Mouse (Mus musculus): ENCODE results near the gene Coq8b. TPM values are rescaled to one million over a fixed set of nuclear protein-coding genes. Genes with fewer than 3 reads are reported as not detected.

Gene Coq8b
- polyA plus RNA-seq, 2 experiments from 2014 or later: 8.7 to 10.8 TPM

DNA sequence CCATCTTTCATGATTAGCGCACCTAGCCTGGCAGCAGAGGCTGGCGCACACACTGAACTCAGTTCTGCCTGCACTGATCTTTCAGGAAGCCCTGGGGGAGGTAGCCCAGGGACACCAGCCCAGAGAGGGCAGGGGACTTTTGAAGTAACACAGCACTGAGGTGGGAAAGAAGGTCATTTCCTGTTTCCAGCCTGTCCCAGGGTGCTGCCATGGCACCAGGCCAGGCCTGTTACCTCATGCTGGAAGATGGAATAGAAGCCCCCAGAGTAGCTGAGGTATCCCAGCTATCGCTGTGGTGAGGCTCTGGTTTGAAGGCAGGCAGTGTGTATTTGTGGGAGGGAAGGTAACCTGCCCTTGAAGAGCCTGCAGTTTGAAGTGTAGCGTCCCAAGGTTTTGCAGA, 42.1 kb downstream of the Coq8b start:
- ATAC-seq: no peak

DNA sequence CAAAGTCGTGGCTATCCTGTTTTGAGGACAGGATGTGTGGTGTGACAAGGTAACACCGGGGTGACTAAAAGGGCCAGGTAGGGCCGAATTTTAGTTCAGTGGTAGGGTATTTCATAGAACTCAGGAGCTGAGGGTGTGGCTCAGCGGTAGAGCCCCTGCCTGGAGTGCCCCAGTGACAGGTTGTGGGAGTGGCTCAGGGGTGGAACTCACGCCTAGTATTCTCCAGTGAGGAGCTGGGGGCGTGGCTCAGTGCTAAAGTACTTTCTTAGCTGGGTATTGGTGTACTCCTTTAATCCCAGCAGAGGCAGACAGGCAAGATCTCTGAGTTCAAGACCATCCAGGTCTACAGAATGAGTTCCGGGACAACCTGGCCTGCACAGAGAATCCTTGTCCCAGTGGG, 43.2 kb downstream of the Coq8b start:
- ATAC-seq: no peak

DNA sequence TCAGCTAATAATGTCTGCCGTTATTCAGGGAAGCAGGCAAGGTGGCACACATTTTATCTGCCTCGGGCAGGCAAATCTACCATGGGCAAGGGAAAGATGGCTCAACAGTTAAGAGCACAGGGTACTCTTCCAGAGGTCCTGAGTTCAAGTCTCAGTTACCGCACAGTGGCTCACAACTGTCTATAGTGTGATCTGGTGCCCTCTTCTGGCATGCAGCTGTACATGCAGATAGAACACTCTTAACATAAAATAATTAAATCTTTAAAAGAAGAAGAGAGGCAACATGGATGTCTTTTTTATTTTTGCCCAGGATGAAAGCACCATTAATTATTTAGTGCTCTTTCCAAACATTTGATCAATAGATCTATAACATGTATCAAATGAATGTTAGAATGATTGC, 44.4 kb downstream of the Coq8b start:
- no peak for ATAC-seq

DNA sequence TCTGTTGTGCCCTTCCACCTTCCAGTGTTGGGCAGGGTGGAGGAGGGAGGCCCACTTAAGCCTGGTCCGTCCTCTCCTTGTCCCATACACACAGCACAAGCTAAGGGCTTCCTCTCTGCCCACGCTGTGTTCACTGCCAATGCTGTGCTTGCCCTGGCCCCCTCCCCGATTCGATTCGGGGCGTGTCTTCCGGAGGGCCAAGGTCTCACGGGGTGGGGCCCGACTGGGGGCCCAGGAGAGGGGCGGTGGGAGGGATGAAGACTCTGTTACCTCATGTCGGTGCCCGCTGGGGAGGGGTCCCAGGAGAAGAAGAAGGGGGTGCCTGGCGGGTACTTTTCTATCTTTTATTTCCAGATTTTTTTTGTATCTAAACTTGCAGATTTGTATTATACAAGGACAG, 48.9 kb downstream of the Coq8b start:
- ATAC-seq: no peak

DNA sequence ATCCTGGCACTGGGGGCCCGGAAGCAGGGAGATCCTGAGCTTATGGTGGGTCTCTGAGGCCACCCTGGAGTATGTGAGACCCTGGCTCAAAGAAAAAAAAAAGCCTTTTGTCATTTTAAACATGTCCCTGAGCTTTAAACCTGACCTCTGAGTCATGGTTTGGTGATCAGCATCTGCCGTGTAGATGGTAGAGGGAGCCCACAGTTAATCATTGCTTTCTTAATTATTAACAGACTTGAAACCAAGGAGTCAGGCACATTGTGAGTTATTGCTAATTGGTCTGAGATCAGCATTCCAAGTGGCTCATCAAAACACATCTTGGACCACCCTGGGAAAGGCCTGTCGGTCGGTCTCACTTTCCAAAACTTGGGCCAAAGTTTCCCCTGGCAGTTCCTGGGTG, 49.4 kb downstream of the Coq8b start:
- ATAC-seq: no peak

DNA sequence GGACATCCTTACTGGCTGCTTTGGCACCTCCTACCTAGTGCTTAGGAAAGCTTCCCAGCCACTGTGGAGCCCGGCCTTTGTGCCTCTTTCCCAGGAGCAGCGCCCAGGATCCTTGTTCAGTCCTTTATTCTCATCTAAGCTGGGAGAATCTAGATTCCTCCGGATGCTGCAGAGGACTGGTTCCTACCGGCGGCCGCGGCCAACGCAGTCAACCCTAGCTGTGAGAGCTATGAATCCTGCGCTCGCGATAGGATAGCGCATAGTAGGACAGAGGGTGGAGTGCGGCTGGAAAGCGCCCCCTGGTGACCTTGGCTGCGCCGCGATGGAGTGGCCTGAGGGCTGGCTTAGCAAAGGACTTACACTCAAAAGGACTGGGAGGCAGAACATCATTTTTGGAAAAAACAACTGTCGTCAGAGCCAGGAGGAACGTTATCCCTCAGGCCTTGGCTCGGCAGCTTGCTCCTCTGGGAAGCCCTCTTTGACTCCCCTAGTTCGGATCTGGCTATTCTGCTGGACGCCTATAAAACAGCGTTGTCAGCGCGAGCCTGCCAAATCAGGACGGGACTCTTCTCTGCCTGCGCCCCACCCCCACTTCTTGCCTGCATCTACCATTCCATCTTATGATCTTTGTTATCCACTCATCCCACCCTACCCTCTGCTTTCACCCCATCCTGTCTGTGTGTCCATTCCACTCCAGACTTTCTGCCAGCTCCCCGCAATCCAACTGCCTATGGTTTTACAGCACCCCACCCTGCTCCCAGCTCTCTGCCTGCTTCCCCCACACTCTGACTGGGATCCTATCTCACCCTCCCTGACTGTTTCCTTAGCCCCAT, 52.3 kb downstream of the Coq8b start:
- no peak for ATAC-seq

DNA sequence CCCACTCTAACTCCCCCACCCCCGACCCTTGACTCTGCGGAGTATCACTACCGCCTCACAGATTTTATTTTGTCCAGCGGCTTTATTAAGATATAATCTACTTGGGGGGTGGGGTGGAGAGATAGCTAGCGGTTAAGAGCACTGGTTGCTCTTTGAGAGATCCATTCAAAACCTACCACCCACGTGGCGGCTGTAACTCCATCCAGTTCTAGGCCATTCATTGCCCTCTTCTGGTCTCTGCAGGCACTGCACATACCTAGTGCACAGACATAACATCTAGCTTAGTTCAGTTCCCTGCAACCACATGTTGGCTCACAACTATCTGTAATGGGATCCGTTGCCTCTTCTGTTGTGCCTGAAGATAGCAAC, 52.9 kb downstream of the Coq8b start:
- peak; percentile 73 for ATAC-seq

DNA sequence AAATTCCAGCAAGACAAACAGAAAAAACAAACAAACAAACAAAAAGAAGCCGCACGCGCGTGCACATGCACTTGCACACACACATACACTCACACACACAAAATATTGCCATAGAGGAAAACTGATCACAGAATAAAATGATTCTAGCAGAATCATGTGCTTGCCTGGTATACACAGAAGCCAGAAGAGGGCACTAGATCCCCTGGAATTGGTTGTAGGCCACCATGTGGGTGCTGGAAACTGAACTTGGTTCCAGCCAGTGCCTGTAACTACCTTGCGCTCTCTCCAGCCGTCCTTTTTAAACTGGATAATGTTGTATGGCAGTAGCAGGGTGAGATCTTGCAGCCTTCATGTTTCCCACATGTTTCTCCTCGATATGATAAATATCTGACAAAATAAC, 55.9 kb downstream of the Coq8b start:
- ATAC-seq: no peak

DNA sequence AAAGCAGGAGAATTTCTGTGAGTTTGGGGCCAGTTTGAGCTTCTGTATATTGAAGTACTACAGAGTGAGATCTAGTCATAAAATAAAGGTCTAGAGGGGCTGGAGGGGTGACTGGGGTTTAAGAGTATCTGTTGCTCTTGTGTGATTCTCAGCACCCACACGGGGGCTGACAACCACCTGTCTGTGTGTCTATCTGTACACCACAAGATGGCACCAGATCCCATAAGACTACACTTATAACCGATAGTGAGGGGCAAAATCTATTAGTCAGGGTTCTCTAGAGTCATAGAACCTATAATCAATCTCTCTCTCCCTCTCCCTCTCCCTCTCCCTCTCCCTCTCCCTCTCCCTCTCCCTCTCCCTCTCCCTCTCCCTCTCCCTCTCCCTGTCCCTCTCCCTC, 57.7 kb downstream of the Coq8b start:
- ATAC-seq: no peak

DNA sequence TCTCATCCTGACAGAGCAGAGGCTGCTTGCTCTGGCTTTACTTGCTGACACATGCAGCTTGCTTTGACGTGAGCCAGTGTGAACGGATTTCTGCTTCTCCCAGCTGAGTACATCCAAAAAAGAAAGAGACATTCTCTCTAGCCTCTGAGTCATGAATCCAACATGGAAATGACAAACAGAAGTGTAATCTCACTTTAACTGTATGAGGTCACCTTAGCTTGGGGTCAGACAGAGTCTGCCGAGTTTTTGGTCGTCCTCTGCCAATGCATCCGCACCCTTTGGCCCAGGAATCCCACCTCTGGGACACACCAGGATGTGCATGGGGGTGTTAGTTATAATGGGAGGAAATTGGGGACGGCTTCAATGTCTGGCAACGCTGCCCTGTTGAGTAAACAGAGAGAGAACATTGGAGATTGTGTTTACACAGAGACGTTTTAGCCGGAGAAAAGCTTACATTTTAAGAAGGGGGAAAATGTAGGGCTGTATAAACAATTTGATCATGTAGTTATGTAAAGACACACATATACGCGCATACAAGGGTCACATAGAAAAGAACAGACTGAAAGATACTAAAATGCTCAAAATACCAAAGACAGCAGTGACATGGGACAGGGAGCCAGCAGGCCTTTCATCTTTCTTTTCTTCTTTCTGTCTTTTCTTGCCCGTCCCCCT, 59.1 kb downstream of the Coq8b start:
- no peak for ATAC-seq

DNA sequence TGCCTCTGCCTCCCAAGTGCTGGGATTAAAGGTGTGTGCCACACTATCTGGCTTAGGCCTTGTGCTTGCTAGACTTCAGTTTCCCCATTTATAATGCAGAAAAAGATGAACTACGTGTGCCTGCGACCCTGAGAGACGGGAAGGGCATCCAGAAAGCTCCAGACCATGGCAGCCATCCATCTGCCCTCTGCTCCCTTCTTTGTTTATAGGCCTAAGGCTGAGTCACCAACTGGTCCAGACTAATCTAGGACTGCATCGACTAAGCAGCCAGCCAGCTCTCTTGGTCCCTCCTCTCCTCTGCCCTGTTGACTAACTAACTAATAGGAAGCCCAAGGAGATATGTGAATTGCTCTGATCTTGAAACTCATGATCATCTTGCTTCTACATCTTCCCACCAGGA, 63.1 kb downstream of the Coq8b start:
- no peak for ATAC-seq

DNA sequence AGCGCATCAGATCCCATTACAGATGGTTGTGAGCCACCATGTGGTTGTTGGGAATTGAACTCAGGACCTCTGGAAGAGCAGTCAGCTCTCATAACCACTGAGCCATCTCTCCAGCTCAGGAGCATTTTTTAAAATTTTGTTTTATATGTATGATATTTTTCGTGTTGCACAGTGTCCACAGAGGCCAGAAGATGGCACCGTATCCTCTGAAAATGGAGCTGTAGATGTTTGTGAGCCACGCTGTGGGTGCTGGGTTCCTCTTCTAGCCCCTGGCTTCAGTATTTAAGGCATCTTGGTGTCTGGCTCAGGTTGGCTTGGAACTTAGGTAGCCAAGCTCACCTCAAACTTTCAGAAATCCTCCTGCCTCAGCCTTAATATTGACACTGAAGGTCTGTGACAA, 63.7 kb downstream of the Coq8b start:
- no peak for ATAC-seq

DNA sequence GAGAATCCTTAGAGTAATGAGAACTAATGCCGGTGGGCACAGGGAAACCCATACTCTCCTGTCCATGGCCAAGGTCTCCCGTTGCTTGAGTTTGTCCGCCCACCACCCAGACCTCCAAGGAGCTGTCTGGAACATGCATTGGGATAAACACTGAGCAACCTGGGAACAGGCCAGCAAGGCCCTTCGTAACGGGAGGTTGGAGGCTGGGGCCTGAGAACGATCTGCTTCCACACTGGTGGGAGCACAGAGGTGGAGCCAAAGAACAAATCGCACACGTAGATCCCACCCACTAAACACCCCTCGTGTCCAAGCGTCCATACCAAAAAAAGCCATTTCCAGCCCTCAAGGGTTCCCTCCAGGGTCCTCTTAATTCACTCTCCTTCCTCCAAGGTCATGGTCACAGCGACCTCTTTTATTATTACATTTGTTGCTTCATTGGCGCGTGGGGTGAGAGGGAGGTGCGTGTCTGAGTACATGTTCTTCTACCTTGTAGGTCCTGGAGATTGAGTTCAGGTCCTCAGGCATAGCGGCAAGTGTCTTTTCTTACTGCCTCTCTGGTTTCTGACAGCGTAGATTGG, 65.3 kb downstream of the Coq8b start:
- ATAC-seq: no peak

DNA sequence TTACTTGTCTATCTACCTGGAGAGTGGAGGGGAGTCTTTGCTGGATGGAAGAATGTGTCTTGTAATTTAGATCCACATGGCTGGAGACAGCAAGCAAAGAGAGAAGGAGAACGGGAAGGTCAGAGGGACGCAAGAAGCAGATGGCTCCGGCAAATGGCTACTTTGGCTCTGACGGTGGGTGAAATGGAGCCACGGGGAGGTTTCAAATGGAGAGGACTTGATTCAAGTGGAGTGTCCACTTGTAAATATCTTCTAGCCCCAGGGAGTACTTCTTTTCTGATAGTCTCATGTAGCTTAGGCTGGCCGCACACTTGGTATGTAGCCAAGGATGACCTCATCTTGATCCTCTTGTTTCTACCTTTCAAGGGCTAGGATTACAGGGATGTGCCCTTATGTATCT, 66.0 kb downstream of the Coq8b start:
- no peak for ATAC-seq

DNA sequence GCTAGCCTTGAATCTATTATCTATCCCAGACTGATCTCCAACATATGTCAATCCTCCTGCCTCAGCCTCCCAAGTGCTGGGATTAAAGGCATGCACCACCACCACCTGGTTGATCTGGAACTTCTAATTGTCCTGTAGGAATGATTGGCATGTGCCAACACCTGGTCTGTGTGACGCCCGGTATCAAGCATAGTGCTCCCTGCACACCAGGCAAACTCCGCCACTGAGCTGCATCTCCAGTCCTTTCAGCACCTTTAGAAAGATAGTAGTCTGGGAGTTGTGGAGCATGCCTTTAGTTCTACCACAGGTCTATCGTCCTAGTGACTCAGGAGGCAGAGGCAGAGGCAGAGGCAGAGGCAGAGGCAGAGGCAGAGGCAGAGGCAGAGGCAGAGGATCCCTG, 67.5 kb downstream of the Coq8b start:
- ATAC-seq: no peak

DNA sequence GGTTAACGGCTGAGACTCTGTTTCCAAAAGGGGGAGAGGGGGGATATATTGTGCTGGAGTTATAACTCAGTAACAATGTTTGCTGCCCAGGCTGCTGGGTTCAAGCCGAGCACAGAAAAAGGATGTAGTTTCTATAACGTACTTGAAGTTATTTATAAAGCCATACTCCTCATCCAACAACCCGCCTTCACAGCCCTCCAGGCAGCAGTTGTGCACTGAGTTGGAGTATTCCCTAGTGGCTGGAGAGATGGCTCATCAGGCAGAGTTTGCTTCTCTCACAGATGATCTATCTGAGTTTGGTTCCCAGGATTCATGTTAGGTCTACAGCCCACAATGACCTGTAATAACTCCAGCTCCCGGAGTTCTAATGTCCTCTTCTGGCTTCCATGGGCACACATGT, 68.0 kb downstream of the Coq8b start:
- ATAC-seq: no peak

DNA sequence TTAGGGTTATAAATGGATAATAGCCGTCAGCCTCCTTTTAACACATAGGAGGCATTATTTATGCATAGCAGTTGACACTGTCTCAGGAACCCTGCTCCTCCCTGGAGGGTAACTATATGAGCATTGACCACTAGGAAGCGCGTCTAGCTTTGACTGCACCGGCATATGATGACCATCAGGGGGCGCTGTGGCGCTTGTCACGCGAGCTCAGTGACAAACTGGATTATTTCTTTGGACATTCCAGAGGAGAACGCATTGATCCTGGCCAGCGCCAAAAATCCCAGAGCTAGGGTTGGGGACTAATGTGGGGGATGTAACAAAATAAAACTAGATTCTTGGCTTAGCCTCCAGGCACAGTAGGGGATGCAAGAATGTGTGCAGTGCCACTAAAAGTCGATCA, 69.3 kb downstream of the Coq8b start:
- ATAC-seq: peak; percentile 43

DNA sequence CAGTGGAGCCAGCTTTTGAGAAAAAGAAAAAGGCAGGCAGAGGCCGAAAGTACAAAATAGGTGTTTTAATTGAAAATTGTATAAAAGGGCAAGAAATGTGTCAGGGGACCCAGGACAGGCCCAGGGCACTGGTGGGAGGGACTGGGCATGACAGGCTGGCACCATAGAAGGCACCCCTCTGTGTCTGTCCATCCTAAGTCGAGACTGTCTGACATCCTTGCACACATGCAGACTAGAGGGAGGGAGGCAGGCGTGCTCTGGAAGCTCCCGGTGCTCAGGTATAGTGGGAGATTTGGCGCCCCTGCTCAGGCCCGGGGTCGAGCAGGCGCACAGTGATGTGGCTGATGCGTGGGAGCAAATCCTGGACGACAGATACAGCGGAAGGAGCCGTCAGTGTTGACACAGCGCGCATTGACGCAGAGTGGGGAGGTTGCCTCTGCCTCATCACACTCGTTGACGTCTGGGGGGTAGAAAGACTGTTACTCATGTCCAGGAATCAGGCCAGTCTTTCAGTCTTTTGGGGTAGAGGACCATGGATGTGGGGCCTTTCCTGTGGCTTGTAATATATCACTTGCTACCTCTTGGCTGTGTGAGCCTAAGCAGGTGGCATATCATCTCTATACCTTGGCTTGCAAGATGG, 72.4 kb downstream of the Coq8b start:
- no peak for ATAC-seq

DNA sequence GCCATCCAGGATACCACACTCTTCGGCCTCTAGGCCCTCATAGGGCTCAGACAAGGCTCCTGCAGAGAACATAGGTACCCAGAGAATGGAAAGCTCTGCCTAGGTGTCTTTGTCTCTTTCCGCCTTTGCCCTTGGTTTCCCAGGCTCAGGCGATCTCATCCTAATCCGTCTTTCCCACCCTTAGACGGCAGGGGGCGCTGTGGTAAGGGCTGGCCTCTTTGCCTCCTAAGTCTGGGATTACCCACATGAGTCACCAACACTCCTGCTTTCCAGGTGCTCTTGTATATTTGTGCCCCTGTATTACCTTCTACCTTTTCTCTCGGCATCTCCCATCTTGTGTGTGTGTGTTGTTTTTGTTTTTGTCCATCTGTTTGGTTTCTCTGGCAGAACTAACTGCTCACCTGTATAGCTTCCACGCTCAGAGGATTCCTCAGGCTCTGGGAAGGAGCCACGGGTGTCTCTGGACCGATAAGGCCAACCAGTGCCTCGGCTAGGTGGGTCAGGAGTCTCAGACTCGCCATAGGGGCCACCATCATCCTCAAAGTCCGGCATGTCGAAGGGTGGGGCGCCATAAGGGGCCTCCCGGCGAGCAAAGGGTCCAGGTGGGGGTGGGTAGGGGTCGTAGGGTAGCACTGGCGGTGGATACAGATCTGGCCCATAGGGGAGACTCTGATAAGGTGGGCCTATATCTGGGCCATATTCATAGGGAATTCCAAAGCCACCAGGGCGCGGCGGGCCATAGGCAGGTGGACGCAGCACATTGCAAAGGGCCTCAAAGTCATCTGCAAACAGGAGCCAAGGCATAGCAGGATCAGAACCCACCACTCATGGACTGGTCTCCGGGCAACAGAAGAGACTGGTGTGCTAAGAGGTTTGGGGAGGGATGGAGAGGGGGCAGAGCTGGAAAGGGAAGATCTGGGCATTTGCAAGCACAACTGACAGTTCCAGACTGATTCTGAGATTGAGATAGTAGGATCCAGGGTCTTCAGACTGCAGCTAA, 73.6 kb downstream of the Coq8b start:
- no peak for ATAC-seq

DNA sequence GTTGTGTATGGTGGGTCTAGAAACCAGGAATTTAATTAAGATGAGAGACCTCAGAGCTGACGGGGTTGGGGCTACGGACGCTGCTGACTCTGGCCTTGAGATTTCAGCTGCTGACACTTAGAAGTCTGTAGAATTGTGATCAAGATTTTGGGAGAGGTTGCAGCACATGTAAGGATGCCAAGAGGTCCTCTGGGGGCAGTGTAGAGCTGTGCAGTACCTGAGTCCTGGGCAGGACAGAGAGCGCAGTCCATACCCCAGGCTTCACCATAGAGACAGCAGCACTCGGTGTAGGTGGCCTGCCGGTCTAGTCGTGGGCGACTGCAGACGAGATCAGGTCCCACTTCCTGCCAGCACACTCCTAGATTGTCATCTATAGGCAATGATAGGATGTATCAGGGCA, 74.7 kb downstream of the Coq8b start:
- ATAC-seq: no peak
